Mouse (Mus musculus): ENCODE results near the gene Kctd21. TPM values are rescaled to one million over a fixed set of nuclear protein-coding genes. Genes with fewer than 3 reads are reported as not detected.

The Kctd21 gene
- polyA plus RNA-seq, 1 experiment = 3.9 TPM

- TF ChIP-seq POLR2A (IDR thresholded peaks at IDR 0.05; ENCODE audit: low read depth, low read length) (no peak), CTCF (IDR thresholded peaks at IDR 0.05; ENCODE audit: borderline replicate concordance, insufficient read depth, low read length) (no peak)
- Histone ChIP-seq H3K4me3 (ENCODE audit: insufficient read depth, low read length) (peak overlapping the region; percentile 76), H3K27ac (ENCODE audit: insufficient read depth, low read length) (no peak overlapping the region), H3K4me1 (ENCODE audit: control insufficient read depth, insufficient read depth, low read length) (no peaks in the 10 kb centered on the region)
These were observed 1.2 kb downstream of the Kctd21 start for GRCm38 (mm10) chr7:97333113-97333898.

- no peaks in the 10 kb centered on the region for H3K4me1 ChIP-seq (ENCODE audit: control insufficient read depth, insufficient read depth, low read length)
These were observed 2.3 kb downstream of the Kctd21 start for GRCm38 (mm10) chr7:97334406-97334805.

GRCm38 (mm10) chr7:97336678-97337077 is 4.6 kb downstream of the Kctd21 start:
- H3K27ac ChIP-seq (ENCODE audit: insufficient read depth, low read length) = no peak overlapping the region
- TF ChIP-seq POLR2A (IDR thresholded peaks at IDR 0.05; ENCODE audit: low read depth, low read length) = no peak
- no peak for TF ChIP-seq CTCF (IDR thresholded peaks at IDR 0.05; ENCODE audit: borderline replicate concordance, insufficient read depth, low read length)
- H3K4me3 ChIP-seq (ENCODE audit: insufficient read depth, low read length) = no peak overlapping the region
- H3K4me1 ChIP-seq (ENCODE audit: control insufficient read depth, insufficient read depth, low read length) = no peaks in the 10 kb centered on the region

More at GRCm38 (mm10) chr7:97334406-97334805, 2.3 kb downstream of the Kctd21 start:
- Histone ChIP-seq H3K4me3 (ENCODE audit: insufficient read depth, low read length) (no peak overlapping the region), H3K27ac (ENCODE audit: insufficient read depth, low read length) (no peak overlapping the region)
- no peak for TF ChIP-seq POLR2A (IDR thresholded peaks at IDR 0.05; ENCODE audit: low read depth, low read length)

DNA sequence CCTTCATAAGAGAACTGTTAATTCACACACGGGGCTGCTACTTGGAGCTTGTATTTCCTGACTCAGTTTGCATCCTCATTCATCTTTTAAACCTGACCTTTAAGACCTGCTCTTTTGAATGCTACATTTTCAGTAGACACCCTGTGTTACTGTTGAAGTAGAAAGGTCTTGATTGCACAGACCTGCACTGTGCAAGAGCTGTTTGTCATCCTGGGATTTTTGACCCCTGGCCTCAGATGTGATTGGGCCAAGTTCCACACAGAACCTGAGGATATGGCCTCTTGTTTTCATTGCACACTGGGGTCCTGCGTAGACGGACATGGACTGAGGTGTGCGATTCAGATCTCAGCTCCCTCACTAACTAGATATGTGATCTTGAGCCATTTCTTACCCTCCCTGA is 6.5 kb downstream of the Kctd21 start:
- Histone ChIP-seq H3K4me1 (ENCODE audit: control insufficient read depth, insufficient read depth, low read length) (no peaks in the 10 kb centered on the region), H3K27ac (ENCODE audit: insufficient read depth, low read length) (no peak overlapping the region), H3K4me3 (ENCODE audit: insufficient read depth, low read length) (no peak overlapping the region)
- no peak for TF ChIP-seq CTCF (IDR thresholded peaks at IDR 0.05; ENCODE audit: borderline replicate concordance, insufficient read depth, low read length)
- TF ChIP-seq POLR2A (IDR thresholded peaks at IDR 0.05; ENCODE audit: low read depth, low read length) = no peak

GRCm38 (mm10) chr7:97339623-97340022 is 7.5 kb downstream of the Kctd21 start:
- H3K27ac ChIP-seq (ENCODE audit: insufficient read depth, low read length) = no peak overlapping the region
- no peaks in the 10 kb centered on the region for H3K4me1 ChIP-seq (ENCODE audit: control insufficient read depth, insufficient read depth, low read length)
- H3K4me3 ChIP-seq (ENCODE audit: insufficient read depth, low read length) = no peak overlapping the region
- TF ChIP-seq POLR2A (IDR thresholded peaks at IDR 0.05; ENCODE audit: low read depth, low read length) (no peak), CTCF (IDR thresholded peaks at IDR 0.05; ENCODE audit: borderline replicate concordance, insufficient read depth, low read length) (no peak)

DNA sequence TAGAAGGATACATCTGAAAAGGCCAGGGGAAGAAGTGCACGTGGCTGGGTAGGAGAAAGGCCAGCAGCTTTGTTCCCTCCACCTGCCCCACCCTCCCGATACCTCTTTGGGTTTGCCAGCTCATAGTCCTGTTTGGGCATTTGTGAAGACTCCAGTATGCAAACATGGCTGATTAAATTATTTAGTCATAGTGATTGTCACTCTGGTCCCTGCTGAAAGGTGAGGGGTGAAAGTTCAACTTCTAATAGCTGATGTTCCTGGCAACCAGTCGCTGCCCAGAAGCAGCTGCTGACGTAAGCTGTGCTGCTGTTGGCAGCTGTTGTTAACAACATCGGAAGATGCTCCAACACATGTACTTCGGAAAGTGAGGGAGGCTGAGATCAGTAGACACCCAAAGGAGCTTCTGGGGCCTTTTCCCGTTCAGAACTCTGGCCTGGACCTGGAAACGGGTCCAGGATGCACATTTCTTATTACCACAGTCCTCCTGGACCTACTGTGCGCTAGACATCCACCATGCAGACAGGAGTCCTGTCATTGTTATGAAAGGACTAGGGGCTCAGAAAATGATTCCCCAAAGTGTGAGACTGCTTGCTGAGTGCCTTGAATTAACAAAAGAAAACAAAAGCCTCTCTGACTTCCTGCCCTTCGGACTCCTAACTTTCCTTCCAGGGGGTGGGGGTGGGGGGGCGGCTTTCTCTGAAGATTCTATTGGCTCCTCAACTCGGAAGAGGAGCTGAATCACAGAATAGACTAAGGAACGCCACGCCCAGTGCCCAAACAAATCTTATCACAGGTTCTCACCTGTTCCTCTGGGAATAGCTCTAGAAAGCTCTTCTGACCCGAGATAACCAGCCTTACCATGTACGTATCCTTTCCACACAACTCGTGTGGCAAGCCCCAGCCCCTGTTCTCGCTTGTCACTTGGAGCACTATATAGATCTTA is 9.1 kb downstream of the Kctd21 start:
- Histone ChIP-seq H3K4me3 (ENCODE audit: insufficient read depth, low read length) (no peak overlapping the region), H3K27ac (ENCODE audit: insufficient read depth, low read length) (no peak overlapping the region), H3K4me1 (ENCODE audit: control insufficient read depth, insufficient read depth, low read length) (no peaks in the 10 kb centered on the region)
- no peak for TF ChIP-seq CTCF (IDR thresholded peaks at IDR 0.05; ENCODE audit: borderline replicate concordance, insufficient read depth, low read length)
- no peak for TF ChIP-seq POLR2A (IDR thresholded peaks at IDR 0.05; ENCODE audit: low read depth, low read length)

GRCm38 (mm10) chr7:97342961-97343360 is 10.8 kb downstream of the Kctd21 start:
- Histone ChIP-seq H3K27ac (ENCODE audit: insufficient read depth, low read length) (no peak overlapping the region), H3K4me1 (ENCODE audit: control insufficient read depth, insufficient read depth, low read length) (no peaks in the 10 kb centered on the region), H3K4me3 (ENCODE audit: insufficient read depth, low read length) (no peak overlapping the region)
- TF ChIP-seq POLR2A (IDR thresholded peaks at IDR 0.05; ENCODE audit: low read depth, low read length) (no peak), CTCF (IDR thresholded peaks at IDR 0.05; ENCODE audit: borderline replicate concordance, insufficient read depth, low read length) (no peak)

DNA sequence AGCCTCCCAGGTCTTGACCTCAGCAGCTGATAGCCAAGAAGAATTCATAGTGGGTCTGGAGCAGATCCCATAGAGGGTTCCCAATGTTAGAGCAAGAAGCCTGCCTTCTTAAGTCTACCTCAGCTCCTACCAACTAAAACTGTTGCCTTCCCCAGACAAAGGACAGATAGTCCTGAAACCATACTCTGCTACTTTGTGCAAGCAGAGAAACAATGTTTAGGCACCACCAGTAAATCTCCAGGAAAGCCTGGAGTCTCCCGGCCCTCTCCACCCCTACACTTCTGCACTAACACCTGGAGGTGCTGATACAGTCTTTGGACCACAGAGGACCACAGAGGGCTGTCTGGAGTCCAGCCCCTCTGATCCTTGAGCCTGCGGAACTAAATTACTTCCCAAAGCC is 12.5 kb downstream of the Kctd21 start:
- TF ChIP-seq CTCF (IDR thresholded peaks at IDR 0.05; ENCODE audit: borderline replicate concordance, insufficient read depth, low read length) = no peak
- TF ChIP-seq POLR2A (IDR thresholded peaks at IDR 0.05; ENCODE audit: low read depth, low read length) = no peak
- H3K4me1 ChIP-seq (ENCODE audit: control insufficient read depth, insufficient read depth, low read length) = no peaks in the 10 kb centered on the region
- no peak overlapping the region for H3K4me3 ChIP-seq (ENCODE audit: insufficient read depth, low read length)
- no peak overlapping the region for H3K27ac ChIP-seq (ENCODE audit: insufficient read depth, low read length)

GRCm38 (mm10) chr7:97345229-97345871 is 13.2 kb downstream of the Kctd21 start:
- Histone ChIP-seq H3K4me1 (ENCODE audit: control insufficient read depth, insufficient read depth, low read length) (no peaks in the 10 kb centered on the region), H3K4me3 (ENCODE audit: insufficient read depth, low read length) (no peak overlapping the region), H3K27ac (ENCODE audit: insufficient read depth, low read length) (no peak overlapping the region)
- TF ChIP-seq CTCF (IDR thresholded peaks at IDR 0.05; ENCODE audit: borderline replicate concordance, insufficient read depth, low read length) (no peak), POLR2A (IDR thresholded peaks at IDR 0.05; ENCODE audit: low read depth, low read length) (no peak)
